Mouse (Mus musculus) liver, embryonic 14.5 days (tissue): ENCODE results near the gene Pwp2.

Experiments
- CTCF ChIP-seq: IDR thresholded peaks from 2 replicates; pipeline ENCODE4 v1.5.1; 2016; ENCODE audit warnings: antibody characterized with exemption, low read depth, control low read depth
- EP300 ChIP-seq: IDR thresholded peaks from 2 replicates; pipeline ENCODE4 v1.6.1; 2016; ENCODE audit warnings: antibody characterized with exemption, low read depth

DNA sequence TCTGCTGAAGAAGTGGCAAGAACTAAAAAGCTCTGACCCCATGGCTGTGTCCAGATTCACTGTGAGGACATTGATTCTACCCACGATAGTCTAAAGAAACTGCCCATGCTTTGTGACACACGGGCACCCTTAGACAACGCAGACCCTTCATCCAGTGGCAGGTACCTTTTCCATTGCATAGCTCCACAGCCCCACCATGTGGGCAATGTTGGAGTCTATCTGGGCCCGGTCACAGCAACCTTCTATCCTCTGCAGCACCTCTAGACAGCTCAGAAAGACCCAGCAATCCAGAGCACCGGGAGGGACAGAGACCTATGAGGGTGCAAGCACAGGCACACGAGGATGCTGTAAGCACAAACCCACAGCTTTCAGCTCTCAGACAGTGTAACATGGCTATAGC lies 26.4 kb upstream of the Pwp2 start:
- TF ChIP-seq CTCF (peak; percentile 76), EP300 (no peak)
